Mouse (Mus musculus) neural tube, embryonic 14.5 days (tissue): ENCODE results near the gene Gjb4. TPM values are rescaled to one million over a fixed set of nuclear protein-coding genes. Genes with fewer than 3 reads are reported as not detected.

Source experiments
- ATAC-seq: fragments of 200-750 bp; cut with Nextera tagmentation; 2 replicates; pipeline ENCODE4 v1.8.0; 2017; ENCODE audit warnings: low read depth, mild to moderate bottlenecking, moderate TSS enrichment, moderate library complexity
- H3K27ac ChIP-seq: fragments of 300-500 bp; sonication (generic); 2 replicates; pipeline ENCODE4 v1.5.1; 2014; ENCODE audit warnings: low read depth, mild to moderate bottlenecking, control low read depth, low read length, moderate library complexity, mixed read lengths
- H3K27me3 ChIP-seq: fragments of 300-500 bp; sonication (generic); 2 replicates; pipeline ENCODE4 v1.6.1; 2014; ENCODE audit warnings: low read length; ENCODE audit not compliant: control insufficient read depth, insufficient read depth
- H3K36me3 ChIP-seq: fragments of 300-500 bp; sonication (generic); 2 replicates; pipeline ENCODE4 v1.6.1; 2014; ENCODE audit warnings: low read length, mixed read lengths; ENCODE audit not compliant: control insufficient read depth, insufficient read depth
- H3K4me1 ChIP-seq: fragments of 300-500 bp; sonication (generic); 2 replicates; pipeline ENCODE4 v1.6.1; 2014; ENCODE audit warnings: low read length; ENCODE audit not compliant: control insufficient read depth, insufficient read depth
- H3K4me2 ChIP-seq: fragments of 300-500 bp; sonication (generic); 2 replicates; pipeline ENCODE4 v1.6.1; 2014; ENCODE audit warnings: mild to moderate bottlenecking, low read depth, low read length, control low read depth
- H3K4me3 ChIP-seq: fragments of 300-500 bp; sonication (generic); 2 replicates; pipeline ENCODE4 v1.5.1; 2014; ENCODE audit warnings: low read depth, low read length, control low read depth, mixed read lengths
- H3K9ac ChIP-seq: fragments of 300-500 bp; sonication (generic); replicated peaks from 2 replicates; pipeline ENCODE4 v1.6.1; 2014; ENCODE audit warnings: low read depth, mild to moderate bottlenecking, control low read depth, low read length, mixed read lengths
- H3K9me3 ChIP-seq: fragments of 300-500 bp; sonication (generic); 2 replicates; pipeline ENCODE4 v1.6.1; 2016; ENCODE audit warnings: low read length; ENCODE audit not compliant: control insufficient read depth
- WGBS: fragments of 180-500 bp; shearing (Covaris S2); extraction: QIAGEN DNeasy Blood & Tissue Kit; methylation state at CpG from one replicate; pipeline ENCODE4 v1.1.7; 2014; 5-methylcytosine and 5-hydroxymethylcytosine counted together
- polyA plus RNA-seq: library from polyadenylated mRNA; unstranded; fragments of >200 nt; fragmentation: Nextera tagmentation; extraction: Ambion mirVana; gene quantifications from 2 replicates; pipeline ENCODE4 v1.2.1, GENCODE M21; 2014

Gene Gjb4
- polyA plus RNA-seq, 1 experiment from 2014 or later = not detected

DNA sequence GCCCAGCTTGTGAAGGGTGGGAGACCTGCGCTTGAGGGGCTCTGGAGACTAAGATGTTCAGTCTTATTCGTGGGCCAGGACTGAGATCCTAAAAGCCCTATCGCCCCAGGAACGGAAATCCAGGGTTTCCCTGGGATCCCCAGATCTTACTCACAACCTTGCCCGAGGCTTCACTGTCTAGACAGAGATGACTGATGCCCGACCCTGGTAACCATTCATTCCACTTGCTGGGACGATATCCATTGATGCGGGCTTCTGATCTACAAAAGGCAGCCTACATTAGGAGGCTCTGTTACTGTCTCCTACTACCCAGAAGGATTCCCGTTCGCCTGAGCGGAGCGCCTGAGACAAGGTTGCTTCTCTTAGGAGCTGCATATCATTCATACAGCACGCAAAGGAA lies 22.7 kb downstream of the Gjb4 start:
- peaks cover 29% of the 10 kb centered on the region for H3K27me3 ChIP-seq

GRCm38 (mm10) chr4:127330181-127331100 lies 23.4 kb downstream of the Gjb4 start, which contains the start of gene Gjb3:
Gjb3 (minus strand) TSS chr4:127330844.
- H3K4me1 ChIP-seq = peaks cover 8% of the 10 kb centered on the region
- H3K9ac ChIP-seq = no peak within 1 kb of the TSS
- peak; percentile 44; the same call in 1 of the 2 replicates for ATAC-seq
- peak within 1 kb of the TSS; percentile 5; the same call in 1 of the 2 replicates for H3K4me3 ChIP-seq
- H3K9me3 ChIP-seq = no peaks in the 10 kb centered on the region
- H3K4me2 ChIP-seq = peak within 1 kb of the TSS; percentile 38
- no peaks in the 10 kb centered on the region for H3K36me3 ChIP-seq
- H3K27ac ChIP-seq = no peak within 1 kb of the TSS
- peaks cover 29% of the 10 kb centered on the region for H3K27me3 ChIP-seq
- under 1% methylated on average over 49 of the region's 49 CpGs for WGBS

More for the DNA sequence above, 22.7 kb downstream of the Gjb4 start:
- no peak overlapping the region for H3K9ac ChIP-seq
- ATAC-seq = no peak
- H3K9me3 ChIP-seq = no peaks in the 10 kb centered on the region
- WGBS = 20% methylated on average over 13 of the region's 13 CpGs
- no peak overlapping the region for H3K4me3 ChIP-seq
- H3K36me3 ChIP-seq = no peaks in the 10 kb centered on the region
- H3K4me2 ChIP-seq = no peak overlapping the region
- H3K27ac ChIP-seq = no peak overlapping the region
- H3K4me1 ChIP-seq = peaks cover 8% of the 10 kb centered on the region

GRCm38 (mm10) chr4:127329751-127330150 lies 24.1 kb downstream of the Gjb4 start:
- no peak overlapping the region for H3K9ac ChIP-seq
- peaks cover 8% of the 10 kb centered on the region for H3K4me1 ChIP-seq
- 0 out of 2 replicates have a peak overlapping the region, but pooled peaks have one; percentile 5 for H3K4me3 ChIP-seq
- ATAC-seq = no peak
- no peaks in the 10 kb centered on the region for H3K9me3 ChIP-seq
- under 1% methylated on average over 13 of the region's 13 CpGs for WGBS
- peaks cover 32% of the 10 kb centered on the region for H3K27me3 ChIP-seq
- H3K36me3 ChIP-seq = no peaks in the 10 kb centered on the region
- no peak overlapping the region for H3K27ac ChIP-seq
- peak overlapping the region; percentile 38 for H3K4me2 ChIP-seq

GRCm38 (mm10) chr4:127329046-127329445 lies 24.8 kb downstream of the Gjb4 start:
- ATAC-seq = no peak
- H3K27ac ChIP-seq = no peak overlapping the region
- H3K36me3 ChIP-seq = no peaks in the 10 kb centered on the region
- no peak overlapping the region for H3K9ac ChIP-seq
- no peaks in the 10 kb centered on the region for H3K9me3 ChIP-seq
- 3% methylated on average over 3 of the region's 3 CpGs for WGBS
- H3K27me3 ChIP-seq = peaks cover 32% of the 10 kb centered on the region
- no peak overlapping the region for H3K4me3 ChIP-seq
- peaks cover 8% of the 10 kb centered on the region for H3K4me1 ChIP-seq
- H3K4me2 ChIP-seq = no peak overlapping the region

- Histone ChIP-seq H3K9ac (no peak overlapping the region), H3K4me2 (no peak overlapping the region), H3K4me1 (peaks cover 8% of the 10 kb centered on the region), H3K27ac (no peak overlapping the region), H3K4me3 (no peak overlapping the region), H3K36me3 (no peaks in the 10 kb centered on the region), H3K27me3 (peaks cover 32% of the 10 kb centered on the region), H3K9me3 (no peaks in the 10 kb centered on the region)
- 65% methylated on average over 7 of the region's 7 CpGs for WGBS
- no peak for ATAC-seq
These were observed 25.5 kb downstream of the Gjb4 start for GRCm38 (mm10) chr4:127328378-127328777.

GRCm38 (mm10) chr4:127327749-127328148 lies 26.1 kb downstream of the Gjb4 start:
- H3K27ac ChIP-seq = no peak overlapping the region
- H3K9me3 ChIP-seq = no peaks in the 10 kb centered on the region
- H3K9ac ChIP-seq = no peak overlapping the region
- no peak for ATAC-seq
- H3K27me3 ChIP-seq = peaks cover 30% of the 10 kb centered on the region
- H3K4me1 ChIP-seq = peaks cover 8% of the 10 kb centered on the region
- H3K36me3 ChIP-seq = no peaks in the 10 kb centered on the region
- 78% methylated on average over 6 of the region's 6 CpGs for WGBS
- H3K4me3 ChIP-seq = no peak overlapping the region
- H3K4me2 ChIP-seq = no peak overlapping the region

GRCm38 (mm10) chr4:127327258-127327657 lies 26.6 kb downstream of the Gjb4 start:
- peaks cover 8% of the 10 kb centered on the region for H3K4me1 ChIP-seq
- H3K4me3 ChIP-seq = no peak overlapping the region
- no peaks in the 10 kb centered on the region for H3K9me3 ChIP-seq
- H3K4me2 ChIP-seq = no peak overlapping the region
- WGBS = 64% methylated on average over 7 of the region's 7 CpGs
- H3K36me3 ChIP-seq = no peaks in the 10 kb centered on the region
- H3K27ac ChIP-seq = no peak overlapping the region
- no peak for ATAC-seq
- no peak overlapping the region for H3K9ac ChIP-seq
- peaks cover 30% of the 10 kb centered on the region for H3K27me3 ChIP-seq

DNA sequence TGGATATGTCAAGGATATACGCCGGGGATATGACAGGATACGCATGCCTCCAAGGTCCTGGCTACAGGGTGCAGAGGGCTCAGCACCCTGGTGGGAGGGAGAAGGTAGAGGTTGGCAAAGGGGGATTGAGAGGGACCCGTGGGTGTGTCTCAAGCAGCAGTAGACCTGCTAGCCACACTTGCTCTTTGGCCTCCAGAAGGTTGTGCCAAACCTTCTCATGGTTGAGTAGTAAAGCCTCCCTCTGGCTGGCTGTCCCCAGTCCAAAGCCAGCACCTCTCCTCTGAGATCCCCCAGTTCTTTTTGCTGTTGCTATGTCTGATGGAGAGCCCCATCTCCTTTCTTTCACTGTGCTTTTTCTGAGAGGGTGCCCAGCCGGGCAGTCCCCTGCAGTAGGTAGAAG lies 28.6 kb downstream of the Gjb4 start:
- Histone ChIP-seq H3K27ac (no peak overlapping the region), H3K36me3 (no peaks in the 10 kb centered on the region), H3K9ac (no peak overlapping the region), H3K4me1 (peaks cover 1% of the 10 kb centered on the region; the same call in 1 of the 2 replicates), H3K4me2 (no peak overlapping the region), H3K4me3 (no peak overlapping the region), H3K9me3 (no peaks in the 10 kb centered on the region), H3K27me3 (peaks cover 14% of the 10 kb centered on the region)
- WGBS = 91% methylated on average over 5 of the region's 5 CpGs
- no peak for ATAC-seq

DNA sequence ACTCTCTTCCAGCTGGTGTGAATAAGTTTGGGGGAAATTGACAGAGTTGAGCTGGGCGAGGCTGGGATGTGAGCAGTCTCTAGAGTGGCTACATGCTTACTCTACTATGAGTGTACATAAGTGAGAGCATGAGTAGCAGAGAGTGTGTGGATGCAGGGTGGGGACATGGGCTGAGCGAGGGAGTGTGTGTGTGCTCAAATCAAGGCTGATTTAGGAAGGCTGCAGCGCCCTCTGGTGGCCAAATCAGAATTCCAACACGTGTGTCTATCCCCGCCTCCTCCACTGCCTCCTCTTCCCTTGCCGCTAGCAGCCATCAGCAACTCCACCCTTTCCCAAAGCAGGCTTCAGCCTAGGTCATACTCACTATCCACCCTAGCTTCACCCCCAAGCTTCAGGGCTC lies 29.1 kb downstream of the Gjb4 start:
- no peak overlapping the region for H3K27ac ChIP-seq

More for the DNA sequence above, 29.1 kb downstream of the Gjb4 start:
- peak; percentile 68; the same call in 1 of the 2 replicates for ATAC-seq
- Histone ChIP-seq H3K4me1 (no peaks in the 10 kb centered on the region), H3K27me3 (0 out of 2 replicates have a peak, but pooled peaks cover 9% of the 10 kb centered on the region), H3K9ac (no peak overlapping the region), H3K4me2 (no peak overlapping the region), H3K4me3 (no peak overlapping the region), H3K9me3 (no peaks in the 10 kb centered on the region), H3K36me3 (no peaks in the 10 kb centered on the region)
- 5% methylated on average over 6 of the region's 6 CpGs for WGBS
